Mouse (Mus musculus) midbrain, embryonic 16.5 days (tissue): ENCODE measurements at regions not wholly inside any gene's neighbourhood (a gene's known extent, or its start where the extent isn't known, plus 50 kb on each side); places are given as distances from the start of the nearest gene placed in this dataset.
"Not testable (repeated sequence)": the region's sequence is repeated elsewhere in the genome, so short reads cannot be mapped to it uniquely, and the experiment has no call there.

Source experiments
- ATAC-seq: fragments of 200-750 bp; cut with Nextera tagmentation; 2 replicates; pipeline ENCODE4 v1.8.0; 2017; ENCODE audit warnings: moderate TSS enrichment
- H3K27ac ChIP-seq: fragments of 300-500 bp; sonication (generic); 2 replicates; pipeline ENCODE4 v1.5.1; 2014; ENCODE audit warnings: mild to moderate bottlenecking, low read length, mixed read lengths
- H3K27me3 ChIP-seq: fragments of 300-500 bp; sonication (generic); 2 replicates; pipeline ENCODE4 v1.6.1; 2014; ENCODE audit warnings: low read depth, low read length, mixed read lengths; ENCODE audit not compliant: control insufficient read depth, insufficient read depth
- H3K36me3 ChIP-seq: fragments of 300-500 bp; sonication (generic); 2 replicates; pipeline ENCODE4 v1.6.1; 2014; ENCODE audit warnings: mild to moderate bottlenecking, low read length, moderate library complexity, mixed read lengths; ENCODE audit not compliant: control insufficient read depth, insufficient read depth
- H3K4me1 ChIP-seq: fragments of 300-500 bp; sonication (generic); 2 replicates; pipeline ENCODE4 v1.6.1; 2014; ENCODE audit warnings: mild to moderate bottlenecking, low read length, mixed read lengths; ENCODE audit not compliant: control insufficient read depth, insufficient read depth
- H3K4me2 ChIP-seq: fragments of 300-500 bp; sonication (generic); 2 replicates; pipeline ENCODE4 v1.6.1; 2014; ENCODE audit warnings: mild to moderate bottlenecking, low read length, mixed read lengths
- H3K4me3 ChIP-seq: fragments of 300-500 bp; sonication (generic); 2 replicates; pipeline ENCODE4 v1.5.1; 2014; ENCODE audit warnings: low read depth, mild to moderate bottlenecking, low read length, moderate library complexity, mixed read lengths
- H3K9ac ChIP-seq: fragments of 300-500 bp; sonication (generic); 2 replicates; pipeline ENCODE4 v1.6.1; 2014; ENCODE audit warnings: low read depth, low read length, mixed read lengths
- H3K9me3 ChIP-seq: fragments of 300-500 bp; sonication (generic); replicated peaks from 2 replicates; pipeline ENCODE4 v1.6.1; 2014; ENCODE audit warnings: mild to moderate bottlenecking, low read length, mixed read lengths; ENCODE audit not compliant: control insufficient read depth, poor library complexity, severe bottlenecking
- WGBS: fragments of 180-500 bp; shearing (Covaris S2); extraction: QIAGEN DNeasy Blood & Tissue Kit; methylation state at CpG from one replicate; pipeline ENCODE4 v1.1.7; 2014; 5-methylcytosine and 5-hydroxymethylcytosine counted together

DNA sequence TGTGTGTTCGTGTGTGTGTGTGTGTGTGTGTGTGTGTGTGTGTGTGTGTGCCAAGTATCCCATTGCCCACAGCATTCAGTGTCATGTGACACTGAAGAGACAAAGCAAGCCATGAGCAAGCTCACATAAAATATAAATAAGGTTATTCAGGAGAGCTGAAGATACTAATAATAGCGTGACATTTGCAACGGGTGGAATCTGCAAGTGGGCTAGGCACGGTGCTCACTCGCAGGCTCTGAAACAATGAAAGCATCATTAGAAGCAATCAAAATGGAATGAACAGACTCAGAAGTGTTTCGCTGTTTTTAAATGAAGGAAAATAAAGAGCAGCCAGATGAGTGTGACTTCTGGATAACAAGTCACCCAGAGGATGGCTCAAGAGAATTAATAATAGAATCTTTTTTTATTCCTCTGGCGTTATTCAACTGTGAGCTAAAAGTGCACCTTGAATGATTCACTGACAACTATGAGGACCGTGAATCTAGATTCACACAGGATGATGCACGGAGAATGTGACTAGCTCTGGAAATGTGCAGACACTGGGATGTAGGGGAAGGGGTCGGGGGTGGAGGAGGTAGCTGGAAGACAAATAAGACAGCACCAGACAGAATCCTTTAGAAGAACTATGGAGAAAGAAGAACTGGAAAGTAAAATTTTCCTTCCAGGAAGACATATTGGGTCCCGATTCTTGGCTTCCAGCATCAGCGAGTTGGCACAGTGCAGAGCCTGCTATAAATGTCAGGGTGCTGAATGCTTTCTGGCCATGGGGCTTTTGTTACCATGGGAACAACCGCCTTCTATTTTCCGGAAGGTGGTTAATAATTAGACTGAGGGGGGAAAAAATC is 55.3 kb downstream of the Actbl2 start:
- WGBS = 67% methylated on average over 14 of the region's 14 CpGs
- Histone ChIP-seq H3K9me3 (no peaks in the 10 kb centered on the region), H3K36me3 (no peaks in the 10 kb centered on the region), H3K27ac (peak overlapping the region; percentile 58), H3K9ac (no peak overlapping the region), H3K27me3 (no peaks in the 10 kb centered on the region), H3K4me3 (no peak overlapping the region), H3K4me1 (0 out of 2 replicates have a peak, but pooled peaks cover 2% of the 10 kb centered on the region), H3K4me2 (no peak overlapping the region)
- ATAC-seq = peak; percentile 62; the same call in 1 of the 2 replicates

DNA sequence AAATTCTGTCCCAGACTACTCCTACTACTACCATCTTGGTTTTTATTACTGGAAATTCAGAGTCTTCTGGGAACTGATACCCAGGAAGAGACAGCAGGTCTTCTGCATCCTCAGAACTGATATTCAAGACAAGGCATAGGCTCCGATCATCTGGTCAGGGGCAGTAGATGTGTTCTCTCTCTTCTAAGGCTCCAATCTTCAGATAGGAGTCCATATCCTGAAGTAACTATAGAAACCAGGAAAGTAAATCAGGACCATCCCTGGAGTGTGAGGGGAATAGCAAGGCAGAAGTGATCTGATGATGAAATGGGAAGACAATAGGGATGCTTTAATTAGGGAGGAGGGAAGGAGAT is 55.9 kb downstream of the Actbl2 start:
- H3K9ac ChIP-seq = no peak overlapping the region
- WGBS = 91% methylated on average over 1 of the region's 1 CpGs
- no peak for ATAC-seq
- no peaks in the 10 kb centered on the region for H3K27me3 ChIP-seq
- no peak overlapping the region for H3K4me2 ChIP-seq
- no peaks in the 10 kb centered on the region for H3K36me3 ChIP-seq
- H3K4me1 ChIP-seq = 0 out of 2 replicates have a peak, but pooled peaks cover 2% of the 10 kb centered on the region
- no peak overlapping the region for H3K4me3 ChIP-seq
- no peaks in the 10 kb centered on the region for H3K9me3 ChIP-seq
- 0 out of 2 replicates have a peak overlapping the region, but pooled peaks have one; percentile 3 for H3K27ac ChIP-seq

DNA sequence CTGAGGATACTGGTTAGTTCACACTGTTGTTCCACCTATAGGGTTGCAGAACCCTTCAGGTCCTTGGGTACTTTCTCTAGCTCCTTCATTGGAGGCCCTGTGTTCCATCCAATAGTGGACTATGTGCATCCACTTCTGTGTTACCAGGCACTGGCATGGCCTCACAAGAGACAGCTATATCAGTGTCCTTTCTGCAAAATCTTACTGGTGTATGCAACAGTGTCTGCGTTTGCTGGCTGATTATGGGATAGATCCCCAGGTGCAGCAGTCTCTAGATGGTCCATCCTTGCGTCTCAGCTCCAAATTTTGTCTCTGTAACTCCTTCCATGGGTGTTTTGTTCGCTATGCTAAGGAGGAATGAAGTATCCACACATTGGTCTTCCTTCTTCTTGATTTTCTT is 58.7 kb downstream of the Actbl2 start:
- not testable (repeated sequence) for ATAC-seq

DNA sequence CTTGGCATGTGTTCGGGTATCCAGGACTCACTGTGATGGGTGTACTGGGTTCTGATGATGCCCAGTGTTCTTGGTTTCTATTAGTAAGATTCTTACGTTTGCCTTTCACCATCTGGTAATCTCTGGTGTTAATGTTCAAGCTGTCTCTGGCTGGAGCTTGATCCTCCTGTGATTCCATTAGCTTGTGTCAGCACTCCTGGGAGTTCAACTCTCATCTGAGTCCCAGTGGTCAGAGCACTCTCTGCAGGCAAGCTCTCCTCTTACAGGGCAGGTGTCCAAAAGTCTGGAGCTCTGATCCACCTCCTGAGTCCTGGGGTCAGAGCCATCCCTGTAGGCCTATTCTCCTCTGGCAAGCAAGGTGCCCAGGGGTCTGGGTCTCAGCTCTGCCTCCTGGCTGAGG is 63.1 kb downstream of the Actbl2 start:
- H3K4me3 ChIP-seq, ATAC-seq, H3K9me3 ChIP-seq, H3K4me1 ChIP-seq, H3K36me3 ChIP-seq, H3K4me2 ChIP-seq, H3K9ac ChIP-seq, H3K27ac ChIP-seq, H3K27me3 ChIP-seq: not testable (repeated sequence)
- WGBS = 86% methylated on average over 2 of the region's 2 CpGs

More for the DNA sequence above, 58.7 kb downstream of the Actbl2 start:
- H3K36me3 ChIP-seq, H3K9me3 ChIP-seq, H3K4me3 ChIP-seq, H3K4me2 ChIP-seq, H3K27me3 ChIP-seq, H3K9ac ChIP-seq, H3K4me1 ChIP-seq, H3K27ac ChIP-seq: not testable (repeated sequence)
- WGBS = 86% methylated on average over 3 of the region's 3 CpGs

DNA sequence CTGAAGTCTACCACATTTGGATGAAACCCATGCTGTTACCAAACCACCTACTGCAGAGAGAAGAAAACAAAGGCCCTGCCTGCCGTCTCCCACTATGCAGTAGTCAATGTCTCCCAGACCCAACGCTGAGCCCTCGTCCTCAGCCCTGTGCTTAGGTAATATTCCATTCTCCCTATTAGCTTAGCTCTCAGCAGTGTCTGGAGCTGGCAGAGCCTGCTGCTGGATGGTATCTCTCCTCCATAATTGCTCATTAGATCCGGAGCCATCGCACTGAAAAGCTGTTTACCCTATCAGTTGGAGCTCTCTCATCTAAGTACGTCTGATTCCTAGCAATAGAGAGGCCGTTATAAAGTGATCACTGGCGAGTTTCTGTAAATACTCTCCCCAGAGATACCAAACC is 68.4 kb downstream of the Actbl2 start:
- Histone ChIP-seq H3K9me3 (no peaks in the 10 kb centered on the region), H3K4me3 (no peak overlapping the region), H3K27me3 (no peaks in the 10 kb centered on the region), H3K27ac (peak overlapping the region; percentile 47; the same call in 1 of the 2 replicates), H3K9ac (no peak overlapping the region), H3K4me1 (no peaks in the 10 kb centered on the region), H3K36me3 (no peaks in the 10 kb centered on the region), H3K4me2 (no peak overlapping the region)
- 41% methylated on average over 8 of the region's 8 CpGs for WGBS
- ATAC-seq = no peak

DNA sequence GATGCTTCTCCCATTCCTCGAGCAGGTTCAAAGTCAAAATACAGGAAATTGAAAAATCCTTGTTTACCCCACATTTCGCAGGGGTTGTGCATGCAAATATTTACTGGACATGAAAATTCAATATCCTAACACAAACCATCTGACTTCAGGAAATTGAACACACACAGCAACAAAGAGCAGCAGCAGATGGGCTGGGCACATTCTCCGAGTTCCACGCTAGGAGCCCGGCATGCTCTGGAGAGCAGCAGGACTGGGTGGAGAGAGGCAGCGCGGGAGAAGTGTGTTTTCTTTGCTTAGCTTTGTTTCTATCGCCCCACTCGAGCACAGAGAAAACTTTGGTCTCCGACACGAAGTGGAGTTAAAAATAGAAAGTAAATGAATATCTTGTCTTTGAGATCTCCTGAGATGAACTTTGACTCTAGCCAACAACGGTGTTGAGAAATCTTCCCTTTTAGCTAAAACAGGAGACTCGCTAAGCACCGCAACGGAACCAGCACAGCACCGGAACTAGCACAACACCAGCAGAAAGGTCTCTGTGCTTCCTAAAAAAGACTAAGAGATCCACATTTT is 71.4 kb downstream of the Actbl2 start:
- no peak overlapping the region for H3K4me2 ChIP-seq
- ATAC-seq = no peak

DNA sequence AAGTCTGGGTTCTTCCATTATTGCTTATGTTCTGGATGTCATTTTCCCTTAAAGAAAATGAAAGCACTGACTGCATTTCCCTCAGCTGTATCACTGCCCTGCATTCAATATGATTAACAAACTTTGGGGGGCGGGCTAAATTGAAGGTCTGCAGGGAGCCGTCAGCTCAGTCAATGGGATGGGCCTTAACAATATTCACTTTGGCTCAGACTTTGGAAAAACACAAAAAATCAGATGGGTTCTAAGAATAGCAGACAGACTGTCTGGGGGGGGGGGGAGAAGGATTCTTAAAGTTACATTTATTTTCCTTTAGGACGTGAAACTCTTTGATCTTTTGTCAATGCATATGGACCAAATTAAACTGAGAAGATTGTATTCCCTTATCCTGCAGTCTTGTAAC is 78.2 kb downstream of the Actbl2 start:
- Histone ChIP-seq H3K4me1 (no peaks in the 10 kb centered on the region), H3K27me3 (no peaks in the 10 kb centered on the region), H3K36me3 (no peaks in the 10 kb centered on the region), H3K4me2 (no peak overlapping the region), H3K4me3 (no peak overlapping the region), H3K9ac (no peak overlapping the region), H3K27ac (no peak overlapping the region), H3K9me3 (no peaks in the 10 kb centered on the region)
- no peak for ATAC-seq
- 71% methylated on average over 3 of the region's 3 CpGs for WGBS

More for the DNA sequence above, 71.4 kb downstream of the Actbl2 start:
- H3K9ac ChIP-seq = no peak overlapping the region
- H3K4me3 ChIP-seq = no peak overlapping the region
- no peak overlapping the region for H3K27ac ChIP-seq
- no peaks in the 10 kb centered on the region for H3K27me3 ChIP-seq
- H3K4me1 ChIP-seq = no peaks in the 10 kb centered on the region
- H3K9me3 ChIP-seq = no peaks in the 10 kb centered on the region
- no peaks in the 10 kb centered on the region for H3K36me3 ChIP-seq
- 86% methylated on average over 16 of the region's 16 CpGs for WGBS

DNA sequence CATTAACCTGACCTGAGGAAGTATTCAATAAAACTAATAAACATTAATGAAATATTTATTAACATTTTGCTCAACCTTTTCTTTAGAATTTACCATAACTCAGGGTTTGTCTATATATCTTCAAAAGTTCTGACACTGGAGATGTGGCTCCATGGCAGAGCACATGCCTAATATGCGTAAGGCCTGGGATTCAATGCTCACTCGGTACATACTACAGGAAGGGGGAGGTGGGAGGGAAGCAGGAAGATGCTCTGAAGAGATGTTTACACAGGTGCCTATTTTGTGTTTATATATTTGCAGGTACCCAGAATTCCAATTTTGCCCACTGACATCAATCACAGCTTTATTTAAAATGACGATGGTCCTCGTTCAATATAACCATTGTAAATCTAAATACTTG is 79.0 kb downstream of the Actbl2 start:
- H3K4me1 ChIP-seq = no peaks in the 10 kb centered on the region
- 95% methylated on average over 4 of the region's 4 CpGs for WGBS
- H3K9ac ChIP-seq = no peak overlapping the region
- H3K4me2 ChIP-seq = no peak overlapping the region
- ATAC-seq = no peak
- no peaks in the 10 kb centered on the region for H3K27me3 ChIP-seq
- no peak overlapping the region for H3K4me3 ChIP-seq
- H3K9me3 ChIP-seq = no peaks in the 10 kb centered on the region
- H3K36me3 ChIP-seq = no peaks in the 10 kb centered on the region
- no peak overlapping the region for H3K27ac ChIP-seq

DNA sequence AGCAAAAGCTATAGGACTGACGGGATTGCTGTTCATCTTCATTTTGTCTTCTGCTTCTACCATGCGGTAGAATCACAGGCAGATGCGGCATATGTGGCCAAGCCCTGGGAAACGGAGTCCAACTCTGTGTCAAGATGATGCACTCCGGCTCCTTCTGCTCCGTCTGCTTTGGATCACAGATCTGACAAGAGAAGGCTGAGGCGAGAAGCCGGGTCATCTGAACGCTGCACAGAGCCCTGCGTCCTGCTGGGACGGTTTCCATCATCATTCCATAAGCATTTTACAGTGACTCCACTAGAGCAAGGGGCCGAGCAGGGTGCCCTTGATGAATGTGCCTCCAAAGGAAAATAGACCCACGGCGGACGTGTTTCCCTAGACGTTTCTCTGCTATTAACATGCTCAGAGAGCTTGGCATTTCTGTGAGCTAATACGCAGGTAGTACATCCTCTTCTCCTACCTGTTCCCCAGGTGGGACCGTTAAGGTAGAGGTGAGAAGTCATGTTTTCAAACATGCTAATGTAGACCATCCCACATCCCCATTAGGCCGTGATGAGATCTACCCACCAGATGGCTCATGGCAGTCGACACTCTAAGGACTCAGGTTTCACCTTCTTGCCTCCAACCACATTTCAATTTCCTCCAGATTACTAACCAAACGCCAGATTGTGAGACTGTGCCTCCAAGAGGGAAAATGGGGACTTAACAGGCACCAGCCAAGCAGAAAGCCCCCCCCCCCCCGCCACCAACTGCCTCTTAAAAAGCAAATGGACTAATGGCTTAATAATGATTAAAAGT is 79.6 kb downstream of the Actbl2 start:
- H3K36me3 ChIP-seq = no peaks in the 10 kb centered on the region
- H3K9ac ChIP-seq = no peak overlapping the region
- no peaks in the 10 kb centered on the region for H3K27me3 ChIP-seq
- no peaks in the 10 kb centered on the region for H3K4me1 ChIP-seq
- no peak overlapping the region for H3K4me2 ChIP-seq
- H3K9me3 ChIP-seq = no peaks in the 10 kb centered on the region
- no peak overlapping the region for H3K27ac ChIP-seq
- 85% methylated on average over 22 of the region's 22 CpGs for WGBS
- ATAC-seq = no peak
- H3K4me3 ChIP-seq = no peak overlapping the region
